Mouse (Mus musculus) cerebellum, postnatal 14 days (tissue): Measurements from ENCODE around the gene Aldh3a1.
A peak's percentile ranks its signal among the peaks of the same experiment; 100 is the strongest.

Experiments
- DNase-seq, 2 experiments: peaks; one replicate each; pipeline ENCODE4 v3.0.0; 2021; ENCODE audit warnings: mixed read lengths in 2 of 2

Aldh3a1 gene

GRCm38 (mm10) chr11:61251741-61252140, 44.4 kb downstream of the Aldh3a1 start:
- DNase-seq, result no peak

GRCm38 (mm10) chr11:61252807-61253206, 45.5 kb downstream of the Aldh3a1 start:
- DNase-seq, result no peak

- DNase-seq, result no peak
These were observed 51.8 kb downstream of the Aldh3a1 start for GRCm38 (mm10) chr11:61259106-61259505.

GRCm38 (mm10) chr11:61262516-61262915, 55.2 kb downstream of the Aldh3a1 start:
- DNase-seq, result no peak

- no peak for DNase-seq
These were observed 56.5 kb downstream of the Aldh3a1 start for GRCm38 (mm10) chr11:61263841-61264240.

- peak; percentile 97 to 98 for DNase-seq
These were observed 59.5 kb downstream of the Aldh3a1 start, which contains the start of gene Aldh3a2 for GRCm38 (mm10) chr11:61266551-61267533. TSS of gene Aldh3a2 (minus strand) at chr11:61267464.
